Mouse (Mus musculus): ENCODE data around the gene Slc30a6.

Gene Slc30a6

GRCm38 (mm10) chr17:74449776-74450175 is 54.4 kb downstream of the Slc30a6 start:
- DNase-seq (ENCODE audit: low spot score in 2 of 2), result peak in 1 of 2 experiments; percentile 56

- peak in 1 of 2 experiments; percentile 17 for DNase-seq (ENCODE audit: low spot score in 2 of 2)
Measured at GRCm38 (mm10) chr17:74453928-74454327, 58.5 kb downstream of the Slc30a6 start.

GRCm38 (mm10) chr17:74454660-74455059 is 59.3 kb downstream of the Slc30a6 start:
- DNase-seq (ENCODE audit: low spot score in 2 of 2), result no peak

- peak in 1 of 2 experiments; percentile 22 for DNase-seq (ENCODE audit: low spot score in 2 of 2)
Measured at GRCm38 (mm10) chr17:74455426-74455825, 60.0 kb downstream of the Slc30a6 start.

GRCm38 (mm10) chr17:74456825-74457224 is 61.4 kb downstream of the Slc30a6 start:
- DNase-seq (ENCODE audit: low spot score in 2 of 2), result peak in 1 of 2 experiments; percentile 23

- DNase-seq (ENCODE audit: low spot score in 2 of 2), result peak in 1 of 2 experiments; percentile 13
Measured at GRCm38 (mm10) chr17:74457972-74458677, 62.7 kb downstream of the Slc30a6 start.

- DNase-seq (ENCODE audit: low spot score in 2 of 2), result peak in 1 of 2 experiments; percentile 38
Measured at GRCm38 (mm10) chr17:74458711-74459408, 63.5 kb downstream of the Slc30a6 start, which contains the start of gene Nlrc4. Nlrc4 (minus strand) TSS chr17:74459142.

- no peak for DNase-seq (ENCODE audit: low spot score in 2 of 2)
Measured at GRCm38 (mm10) chr17:74463510-74463909, 68.1 kb downstream of the Slc30a6 start.

- peak in 1 of 2 experiments; percentile 51 for DNase-seq (ENCODE audit: low spot score in 2 of 2)
Measured at GRCm38 (mm10) chr17:74467981-74468380, 72.6 kb downstream of the Slc30a6 start.

GRCm38 (mm10) chr17:74470133-74470532 is 74.7 kb downstream of the Slc30a6 start:
- peak in 1 of 2 experiments; percentile 12 for DNase-seq (ENCODE audit: low spot score in 2 of 2)

Data from urinary bladder, postnatal 4 days (tissue).